Mouse (Mus musculus): ENCODE data around the gene Plin4. TPM values are rescaled to one million over a fixed set of nuclear protein-coding genes. Genes with fewer than 3 reads are reported as not detected.

Plin4 gene
- polyA plus RNA-seq, 1 experiment from 2014 or later: 0.12 TPM

- peaks cover 82% of the 10 kb centered on the region for H3K27me3 ChIP-seq (ENCODE audit: control insufficient read depth, insufficient read depth, low read length)
- H3K4me2 ChIP-seq (replicated peaks): 0 out of 2 replicates have a peak overlapping the region, but pooled peaks have one; percentile 3
- H3K4me3 ChIP-seq (replicated peaks; ENCODE audit: low read length): no peak overlapping the region
- DNase-seq (ENCODE audit: low spot score): no peak
- no peak for ATAC-seq (ENCODE audit: low FRiP score)
- peaks cover 17% of the 10 kb centered on the region for H3K9me3 ChIP-seq (ENCODE audit: control insufficient read depth, low read length)
- H3K27ac ChIP-seq: no peak overlapping the region
- 10% methylated on average over 66 of the region's 66 CpGs for WGBS
- H3K36me3 ChIP-seq (replicated peaks; ENCODE audit: control insufficient read depth, insufficient read depth): peaks cover 17% of the 10 kb centered on the region
- H3K4me1 ChIP-seq (replicated peaks; ENCODE audit: control insufficient read depth, insufficient read depth, low read length): no peaks in the 10 kb centered on the region; the same call in none of the 2 replicates
- no peak overlapping the region for H3K9ac ChIP-seq
These were observed 10.6 kb upstream of the Plin4 start for GRCm38 (mm10) chr17:56119981-56120880.

GRCm38 (mm10) chr17:56119431-56119830 is 9.8 kb upstream of the Plin4 start:
- no peaks in the 10 kb centered on the region; the same call in none of the 2 replicates for H3K4me1 ChIP-seq (replicated peaks; ENCODE audit: control insufficient read depth, insufficient read depth, low read length)
- no peak overlapping the region for H3K9ac ChIP-seq
- H3K27me3 ChIP-seq (ENCODE audit: control insufficient read depth, insufficient read depth, low read length): peaks cover 74% of the 10 kb centered on the region
- peaks cover 9% of the 10 kb centered on the region for H3K36me3 ChIP-seq (replicated peaks; ENCODE audit: control insufficient read depth, insufficient read depth)
- DNase-seq (ENCODE audit: low spot score) (no peak), ATAC-seq (ENCODE audit: low FRiP score) (no peak)
- no peak overlapping the region for H3K4me2 ChIP-seq (replicated peaks)
- 47% methylated on average over 12 of the region's 12 CpGs for WGBS
- no peak overlapping the region for H3K27ac ChIP-seq
- peaks cover 17% of the 10 kb centered on the region for H3K9me3 ChIP-seq (ENCODE audit: control insufficient read depth, low read length)
- H3K4me3 ChIP-seq (replicated peaks; ENCODE audit: low read length): no peak overlapping the region

GRCm38 (mm10) chr17:56117251-56117710 is 7.7 kb upstream of the Plin4 start, which contains the start of gene Plin5:
TSS of gene Plin5 (minus strand) at chr17:56117596.
- ATAC-seq (ENCODE audit: low FRiP score) (peak; percentile 28; the same call in 1 of the 2 replicates), DNase-seq (ENCODE audit: low spot score) (no peak)
- H3K4me2 ChIP-seq (replicated peaks): peak within 1 kb of the TSS; percentile 44
- H3K9ac ChIP-seq: no peak within 1 kb of the TSS
- peaks cover 5% of the 10 kb centered on the region for H3K9me3 ChIP-seq (ENCODE audit: control insufficient read depth, low read length)
- H3K4me1 ChIP-seq (replicated peaks; ENCODE audit: control insufficient read depth, insufficient read depth, low read length): no peaks in the 10 kb centered on the region; the same call in none of the 2 replicates
- peaks cover 54% of the 10 kb centered on the region for H3K27me3 ChIP-seq (ENCODE audit: control insufficient read depth, insufficient read depth, low read length)
- H3K27ac ChIP-seq: no peak within 1 kb of the TSS
- H3K4me3 ChIP-seq (replicated peaks; ENCODE audit: low read length): peak within 1 kb of the TSS; percentile 18
- 2% methylated on average over 27 of the region's 27 CpGs for WGBS
- no peaks in the 10 kb centered on the region for H3K36me3 ChIP-seq (replicated peaks; ENCODE audit: control insufficient read depth, insufficient read depth)

GRCm38 (mm10) chr17:56116193-56116592 is 6.6 kb upstream of the Plin4 start:
- Histone ChIP-seq H3K27me3 (ENCODE audit: control insufficient read depth, insufficient read depth, low read length) (peaks cover 43% of the 10 kb centered on the region), H3K9ac (no peak overlapping the region), H3K4me1 (replicated peaks; ENCODE audit: control insufficient read depth, insufficient read depth, low read length) (no peaks in the 10 kb centered on the region; the same call in none of the 2 replicates), H3K9me3 (ENCODE audit: control insufficient read depth, low read length) (no peaks in the 10 kb centered on the region), H3K4me3 (replicated peaks; ENCODE audit: low read length) (no peak overlapping the region), H3K27ac (no peak overlapping the region), H3K4me2 (replicated peaks) (no peak overlapping the region), H3K36me3 (replicated peaks; ENCODE audit: control insufficient read depth, insufficient read depth) (no peaks in the 10 kb centered on the region)
- DNase-seq (ENCODE audit: low spot score) (no peak), ATAC-seq (ENCODE audit: low FRiP score) (no peak)
- WGBS: 79% methylated on average over 10 of the region's 10 CpGs

GRCm38 (mm10) chr17:56112743-56113142 is 3.1 kb upstream of the Plin4 start:
- Histone ChIP-seq H3K4me1 (replicated peaks; ENCODE audit: control insufficient read depth, insufficient read depth, low read length) (no peaks in the 10 kb centered on the region; the same call in 1 of the 2 replicates), H3K27ac (no peak overlapping the region), H3K36me3 (replicated peaks; ENCODE audit: control insufficient read depth, insufficient read depth) (no peaks in the 10 kb centered on the region), H3K27me3 (ENCODE audit: control insufficient read depth, insufficient read depth, low read length) (peaks cover 10% of the 10 kb centered on the region), H3K9ac (no peak overlapping the region), H3K9me3 (ENCODE audit: control insufficient read depth, low read length) (no peaks in the 10 kb centered on the region), H3K4me3 (replicated peaks; ENCODE audit: low read length) (no peak overlapping the region), H3K4me2 (replicated peaks) (no peak overlapping the region)
- no peak for DNase-seq (ENCODE audit: low spot score)
- WGBS: 64% methylated on average over 3 of the region's 3 CpGs
- ATAC-seq (ENCODE audit: low FRiP score): no peak

GRCm38 (mm10) chr17:56111864-56112263 is 2.3 kb upstream of the Plin4 start:
- ATAC-seq (ENCODE audit: low FRiP score) (0 out of 2 replicates have a peak, but pooled peaks have one; percentile 19), DNase-seq (ENCODE audit: low spot score) (peak; percentile 76)
- Histone ChIP-seq H3K9me3 (ENCODE audit: control insufficient read depth, low read length) (no peaks in the 10 kb centered on the region), H3K36me3 (replicated peaks; ENCODE audit: control insufficient read depth, insufficient read depth) (no peaks in the 10 kb centered on the region), H3K4me2 (replicated peaks) (no peak overlapping the region), H3K27me3 (ENCODE audit: control insufficient read depth, insufficient read depth, low read length) (peaks cover 7% of the 10 kb centered on the region), H3K4me3 (replicated peaks; ENCODE audit: low read length) (no peak overlapping the region), H3K27ac (no peak overlapping the region), H3K9ac (no peak overlapping the region), H3K4me1 (replicated peaks; ENCODE audit: control insufficient read depth, insufficient read depth, low read length) (no peaks in the 10 kb centered on the region; the same call in 1 of the 2 replicates)
- 45% methylated on average over 5 of the region's 5 CpGs for WGBS

GRCm38 (mm10) chr17:56111021-56111420 is 1.4 kb upstream of the Plin4 start:
- no peaks in the 10 kb centered on the region for H3K27me3 ChIP-seq (ENCODE audit: control insufficient read depth, insufficient read depth, low read length)
- no peaks in the 10 kb centered on the region; the same call in 1 of the 2 replicates for H3K4me1 ChIP-seq (replicated peaks; ENCODE audit: control insufficient read depth, insufficient read depth, low read length)
- DNase-seq (ENCODE audit: low spot score): no peak
- 47% methylated on average over 1 of the region's 1 CpGs for WGBS
- no peak overlapping the region for H3K27ac ChIP-seq
- H3K4me3 ChIP-seq (replicated peaks; ENCODE audit: low read length): no peak overlapping the region
- no peaks in the 10 kb centered on the region for H3K36me3 ChIP-seq (replicated peaks; ENCODE audit: control insufficient read depth, insufficient read depth)
- H3K9me3 ChIP-seq (ENCODE audit: control insufficient read depth, low read length): no peaks in the 10 kb centered on the region
- no peak overlapping the region for H3K9ac ChIP-seq
- ATAC-seq (ENCODE audit: low FRiP score): no peak
- H3K4me2 ChIP-seq (replicated peaks): no peak overlapping the region

GRCm38 (mm10) chr17:56110571-56110970 is 968 bp upstream of the Plin4 start:
- H3K4me3 ChIP-seq (replicated peaks; ENCODE audit: low read length): no peak overlapping the region
- DNase-seq (ENCODE audit: low spot score) (no peak), ATAC-seq (ENCODE audit: low FRiP score) (no peak)
- H3K4me1 ChIP-seq (replicated peaks; ENCODE audit: control insufficient read depth, insufficient read depth, low read length): no peaks in the 10 kb centered on the region; the same call in 1 of the 2 replicates
- 66% methylated on average over 4 of the region's 4 CpGs for WGBS
- no peak overlapping the region for H3K4me2 ChIP-seq (replicated peaks)
- H3K27me3 ChIP-seq (ENCODE audit: control insufficient read depth, insufficient read depth, low read length): no peaks in the 10 kb centered on the region
- no peaks in the 10 kb centered on the region for H3K9me3 ChIP-seq (ENCODE audit: control insufficient read depth, low read length)
- H3K36me3 ChIP-seq (replicated peaks; ENCODE audit: control insufficient read depth, insufficient read depth): no peaks in the 10 kb centered on the region
- H3K9ac ChIP-seq: no peak overlapping the region
- H3K27ac ChIP-seq: no peak overlapping the region

- H3K36me3 ChIP-seq (replicated peaks; ENCODE audit: control insufficient read depth, insufficient read depth): 0 out of 2 replicates have a peak, but pooled peaks cover 5% of the 10 kb centered on the region
- DNase-seq (ENCODE audit: low spot score): no peak
- 88% methylated on average over 6 of the region's 6 CpGs for WGBS
- no peaks in the 10 kb centered on the region for H3K9me3 ChIP-seq (ENCODE audit: control insufficient read depth, low read length)
- no peak overlapping the region for H3K27ac ChIP-seq
- no peak overlapping the region for H3K4me3 ChIP-seq (replicated peaks; ENCODE audit: low read length)
- H3K9ac ChIP-seq: no peak overlapping the region
- H3K27me3 ChIP-seq (ENCODE audit: control insufficient read depth, insufficient read depth, low read length): no peaks in the 10 kb centered on the region
- no peak overlapping the region for H3K4me2 ChIP-seq (replicated peaks)
- no peak for ATAC-seq (ENCODE audit: low FRiP score)
- no peaks in the 10 kb centered on the region; the same call in 1 of the 2 replicates for H3K4me1 ChIP-seq (replicated peaks; ENCODE audit: control insufficient read depth, insufficient read depth, low read length)
These were observed 1.1 kb downstream of the Plin4 start for GRCm38 (mm10) chr17:56108334-56109044.

Measured in hindbrain, embryonic 14.5 days (tissue).